Mouse (Mus musculus) CH12.LX (cell line): Measurements from ENCODE around the gene Nphp3. TPM values are rescaled to one million over a fixed set of nuclear protein-coding genes. Genes with fewer than 3 reads are reported as not detected.

ENCODE experiments used
- DNase-seq: peaks from one replicate; pipeline ENCODE4 v3.0.0-alpha.2; 2013; ENCODE audit errors: extremely low read depth
- H3K27ac ChIP-seq: 2 replicates; pipeline ENCODE4 v1.5.1; 2012; ENCODE audit warnings: low read depth, mild to moderate bottlenecking, control low read depth, moderate library complexity; ENCODE audit not compliant: insufficient read depth
- H3K27me3 ChIP-seq: replicated peaks from 2 replicates; pipeline ENCODE3; 2012; ENCODE audit warnings: inconsistent platforms
- H3K36me3 ChIP-seq, 2 experiments: replicated peaks in 1 of 2; 2 replicates each; pipeline versions ENCODE3 to v1.6.1; 2012; ENCODE audit warnings: inconsistent platforms in 1 of 2, low read length in 1 of 2, mild to moderate bottlenecking in 1 of 2, mixed read lengths in 1 of 2, moderate library complexity in 1 of 2; ENCODE audit not compliant: control insufficient read depth in 1 of 2, insufficient read depth in 1 of 2
- H3K4me1 ChIP-seq, 2 experiments: 2 replicates each; pipeline ENCODE4 v1.6.1; 2012; ENCODE audit warnings: inconsistent platforms in 1 of 2, moderate library complexity in 1 of 2; ENCODE audit not compliant: insufficient read depth in 2 of 2, control insufficient read depth in 1 of 2
- H3K4me2 ChIP-seq: 2 replicates; pipeline ENCODE4 v1.6.1; 2012; ENCODE audit warnings: low read depth, mild to moderate bottlenecking, control low read depth; ENCODE audit not compliant: poor library complexity, insufficient read depth, severe bottlenecking
- H3K4me3 ChIP-seq, 3 experiments: fragments of 150-350 bp in 1 of 3; sonication (generic) in 1 of 3; replicated peaks in 1 of 3; 2 replicates each; pipeline versions ENCODE3 to v1.5.1; 2011 to 2012; ENCODE audit warnings: low read depth in 2 of 3, low read length in 2 of 3, mild to moderate bottlenecking in 2 of 3, moderate library complexity in 2 of 3, control low read depth in 1 of 3, improper control_type of control experiment in 1 of 3, inconsistent platforms in 1 of 3, mixed read lengths in 1 of 3; ENCODE audit not compliant: poor library complexity in 1 of 3
- H3K79me2 ChIP-seq: replicated peaks from 2 replicates; pipeline ENCODE4 v1.6.1; 2012; ENCODE audit warnings: mild to moderate bottlenecking, moderate library complexity; ENCODE audit not compliant: control insufficient read depth, poor library complexity, insufficient read depth, severe bottlenecking; ENCODE audit errors: extremely low read depth
- H3K9ac ChIP-seq: 2 replicates; pipeline ENCODE4 v1.6.1; 2012; ENCODE audit warnings: low read depth, mild to moderate bottlenecking, control low read depth, moderate library complexity; ENCODE audit not compliant: insufficient read depth
- H3K9me3 ChIP-seq: replicated peaks from 2 replicates; pipeline ENCODE3; 2012; ENCODE audit warnings: low read length, inconsistent platforms, mixed read lengths
- BHLHE40 ChIP-seq: IDR thresholded peaks from 2 replicates; pipeline ENCODE4 v1.6.1; 2011; ENCODE audit warnings: mild to moderate bottlenecking, low read depth, low read length, improper control_type of control experiment
- CHD1 ChIP-seq: IDR thresholded peaks from 2 replicates; pipeline ENCODE4 v1.6.1; 2012; ENCODE audit warnings: low read depth, low read length, improper control_type of control experiment, inconsistent platforms
- CHD2 ChIP-seq: IDR thresholded peaks from 2 replicates; pipeline ENCODE4 v1.6.1; 2011; ENCODE audit warnings: low read length, improper control_type of control experiment
- E2F4 ChIP-seq: IDR thresholded peaks from 2 replicates; pipeline ENCODE4 v1.6.1; 2011; ENCODE audit warnings: low read depth, low read length, improper control_type of control experiment; ENCODE audit not compliant: insufficient replicate concordance
- ELF1 ChIP-seq: IDR thresholded peaks from 2 replicates; pipeline ENCODE4 v1.6.1; 2014; ENCODE audit warnings: low read depth, mild to moderate bottlenecking, inconsistent platforms, low read length, improper control_type of control experiment
- EP300 ChIP-seq: IDR thresholded peaks from 2 replicates; pipeline ENCODE4 v1.6.1; 2011; ENCODE audit warnings: low read length, improper control_type of control experiment
- ETS1 ChIP-seq: conservative IDR thresholded peaks from 2 replicates; pipeline ENCODE4 v1.6.1; 2012; ENCODE audit warnings: low read depth, mild to moderate bottlenecking, inconsistent platforms, low read length, improper control_type of control experiment, moderate library complexity
- GABPA ChIP-seq: IDR thresholded peaks from 2 replicates; pipeline ENCODE4 v1.6.1; 2012; ENCODE audit warnings: low read depth, low read length, improper control_type of control experiment, inconsistent platforms; ENCODE audit not compliant: insufficient replicate concordance
- IRF4 ChIP-seq: IDR thresholded peaks from 2 replicates; pipeline ENCODE4 v1.6.1; 2014; ENCODE audit warnings: low read depth, mild to moderate bottlenecking, inconsistent platforms, low read length, improper control_type of control experiment
- JUND ChIP-seq: conservative IDR thresholded peaks from 2 replicates; pipeline ENCODE4 v1.6.1; 2011; ENCODE audit warnings: low read depth, low read length, improper control_type of control experiment
- MAZ ChIP-seq: IDR thresholded peaks from 2 replicates; pipeline ENCODE4 v1.6.1; 2012; ENCODE audit warnings: low read depth, mild to moderate bottlenecking, inconsistent platforms, low read length, improper control_type of control experiment, moderate library complexity
- MEF2A ChIP-seq: IDR thresholded peaks from 2 replicates; pipeline ENCODE4 v1.6.1; 2014; ENCODE audit warnings: low read depth, mild to moderate bottlenecking, inconsistent platforms, low read length, improper control_type of control experiment, borderline replicate concordance
- MYC ChIP-seq: IDR thresholded peaks from 2 replicates; pipeline ENCODE4 v1.6.1; 2011; ENCODE audit warnings: low read depth, mild to moderate bottlenecking, improper control_type of control experiment, low read length
- NRF1 ChIP-seq: IDR thresholded peaks from 2 replicates; pipeline ENCODE4 v1.6.1; 2014; ENCODE audit warnings: low read depth, mild to moderate bottlenecking, inconsistent platforms, low read length, improper control_type of control experiment, moderate library complexity
- PAX5 ChIP-seq: IDR thresholded peaks from 2 replicates; pipeline ENCODE4 v1.6.1; 2012; ENCODE audit warnings: low read length, inconsistent platforms, mixed read lengths
- POLR2A ChIP-seq: IDR thresholded peaks from 2 replicates; pipeline ENCODE4 v1.6.1; 2011; ENCODE audit warnings: low read depth, mild to moderate bottlenecking, improper control_type of control experiment, low read length
- SIN3A ChIP-seq: IDR thresholded peaks from 2 replicates; pipeline ENCODE4 v1.6.1; 2012; ENCODE audit warnings: low read length, improper control_type of control experiment, inconsistent platforms
- SMC3 ChIP-seq: IDR thresholded peaks from 2 replicates; pipeline ENCODE4 v1.6.1; 2011; ENCODE audit warnings: low read depth, low read length, improper control_type of control experiment
- TBP ChIP-seq: conservative IDR thresholded peaks from 2 replicates; pipeline ENCODE4 v1.6.1; 2011; ENCODE audit warnings: low read depth, low read length, improper control_type of control experiment
- TCF12 ChIP-seq: IDR thresholded peaks from 2 replicates; pipeline ENCODE4 v1.6.1; 2014; ENCODE audit warnings: low read depth, mild to moderate bottlenecking, inconsistent platforms, low read length, improper control_type of control experiment
- UBTF ChIP-seq: IDR thresholded peaks from 2 replicates; pipeline ENCODE4 v1.6.1; 2012; ENCODE audit warnings: low read depth, mild to moderate bottlenecking, inconsistent platforms, low read length, improper control_type of control experiment, moderate library complexity
- USF1 ChIP-seq: IDR thresholded peaks from 2 replicates; pipeline ENCODE4 v1.6.1; 2014; ENCODE audit warnings: low read depth, mild to moderate bottlenecking, inconsistent platforms, low read length, improper control_type of control experiment
- USF2 ChIP-seq: conservative IDR thresholded peaks from 2 replicates; pipeline ENCODE4 v1.6.1; 2011; ENCODE audit warnings: low read depth, low read length, improper control_type of control experiment
- ZNF384 ChIP-seq: IDR thresholded peaks from 2 replicates; pipeline ENCODE4 v1.6.1; 2012; ENCODE audit warnings: low read depth, low read length, improper control_type of control experiment, inconsistent platforms
- dilution Hi-C: fragments of 300-500 bp; cut with MboI; formaldehyde crosslinking; loops from 2 replicates; pipeline ENCODE4 v1.14.3; 2020; ENCODE audit warnings: low sequenced_read_pairs; ENCODE audit not compliant: extremely low pct_unique_long_range_greater_than_20kb, extremely low pct_ligation_motif_present
- in situ Hi-C: fragments of 300-500 bp; cut with MboI; formaldehyde crosslinking; loops from 3 replicates; pipeline ENCODE4 v1.14.3; 2019; ENCODE audit warnings: low sequenced_read_pairs, low pct_ligation_motif_present, low pct_unique_long_range_greater_than_20kb, mixed read lengths
- polyA plus RNA-seq: library from polyadenylated mRNA; unstranded; fragments of >175 nt; gene quantifications from 2 replicates; pipeline ENCODE4 v1.2.1, GENCODE M21; 2012; ENCODE audit warnings: low read depth; ENCODE audit not compliant: insufficient read length
- total RNA-seq, 2 experiments: library from RNA; depleted of rRNA; stranded (reverse); fragments of 300-350 nt in 1 of 2; fragments of >200 nt in 1 of 2; gene quantifications; 2 replicates each; pipeline ENCODE4 v1.2.3; 2012 to 2014

Gene Nphp3
- total and polyA plus RNA-seq, 3 experiments: 1.3 to 2.9 (median 2.3) TPM

- dilution Hi-C loops: no loop called here
- TF ChIP-seq CHD2 (no peak), ELF1 (no peak), MYC (no peak), MEF2A (no peak), USF1 (no peak)
- TF ChIP-seq, all 38 proteins: peak for 0
- H3K27me3 ChIP-seq: peaks cover 2% of the 10 kb centered on the region
- no peak overlapping the region for H3K9ac ChIP-seq
- H3K4me2 ChIP-seq: no peak overlapping the region
- no peaks in the 10 kb centered on the region for H3K9me3 ChIP-seq
- DNase-seq: no peak
- H3K36me3 ChIP-seq: no peaks in the 10 kb centered on the region
- no peak overlapping the region for H3K4me3 ChIP-seq
- in situ Hi-C loops: no loop called here
- H3K79me2 ChIP-seq: no peaks in the 10 kb centered on the region
- H3K27ac ChIP-seq: no peak overlapping the region
- peaks cover 0 to 4% of the 10 kb centered on the region in 2 experiments; a peak in 1 of 4 replicates for H3K4me1 ChIP-seq
These were observed 43.6 kb upstream of the Nphp3 start for GRCm38 (mm10) chr9:103958722-103959121.

- in situ Hi-C loops: no loop called here
- H3K9ac ChIP-seq: no peak overlapping the region
- no peak overlapping the region for H3K27ac ChIP-seq
- no peaks in the 10 kb centered on the region for H3K36me3 ChIP-seq
- H3K79me2 ChIP-seq: no peaks in the 10 kb centered on the region
- TF ChIP-seq SIN3A: no peak
- no peak for TF ChIP-seq CHD2
- TF ChIP-seq NRF1: no peak
- no peak for TF ChIP-seq IRF4
- no peak for TF ChIP-seq PAX5
- no peak for TF ChIP-seq TBP
- no peak for TF ChIP-seq MAZ
- TF ChIP-seq POLR2A: no peak
- no peak for TF ChIP-seq GABPA
- no peak for TF ChIP-seq BHLHE40
- no peak for TF ChIP-seq E2F4
- TF ChIP-seq SMC3: no peak
- no peak for TF ChIP-seq CHD1
- TF ChIP-seq USF2: no peak
- TF ChIP-seq TCF12: no peak
- no peak for TF ChIP-seq JUND
- TF ChIP-seq EP300: no peak
- TF ChIP-seq ZNF384: no peak
- TF ChIP-seq ETS1: no peak
- no peak for TF ChIP-seq UBTF
- no peak overlapping the region for H3K4me2 ChIP-seq
- peaks cover 3% of the 10 kb centered on the region for H3K27me3 ChIP-seq
- no peak for DNase-seq
- peaks cover 0 to 4% of the 10 kb centered on the region in 2 experiments; a peak in 1 of 4 replicates for H3K4me1 ChIP-seq
- H3K9me3 ChIP-seq: no peaks in the 10 kb centered on the region
- dilution Hi-C loops: no loop called here
- H3K4me3 ChIP-seq: no peak overlapping the region
These were observed 42.4 kb upstream of the Nphp3 start for GRCm38 (mm10) chr9:103959989-103960388.
